Mouse (Mus musculus) embryonic facial prominence, embryonic 14.5 days (tissue): ENCODE measurements around the gene Abhd12b. TPM values are rescaled to one million over a fixed set of nuclear protein-coding genes. Genes with fewer than 3 reads are reported as not detected.
A peak's percentile ranks its signal among the peaks of the same experiment; 100 is the strongest.

Experiments
- ATAC-seq: fragments of 200-750 bp; cut with Nextera tagmentation; 2 replicates; pipeline ENCODE4 v1.8.0; 2017; ENCODE audit warnings: low read depth, moderate number of reproducible peaks, moderate TSS enrichment
- DNase-seq: peaks from one replicate; pipeline ENCODE4 v3.0.0-alpha.2; 2015; ENCODE audit warnings: low spot score
- H3K27ac ChIP-seq: fragments of 300-500 bp; sonication (generic); replicated peaks from 2 replicates; pipeline ENCODE4 v1.5.1; 2014; ENCODE audit warnings: low read depth, mild to moderate bottlenecking, low read length, moderate library complexity
- H3K27me3 ChIP-seq: fragments of 300-500 bp; sonication (generic); replicated peaks from 2 replicates; pipeline ENCODE4 v1.6.1; 2014; ENCODE audit warnings: low read length; ENCODE audit not compliant: control insufficient read depth, insufficient read depth
- H3K36me3 ChIP-seq: fragments of 300-500 bp; sonication (generic); 2 replicates; pipeline ENCODE4 v1.6.1; 2014; ENCODE audit warnings: low read length, mixed read lengths; ENCODE audit not compliant: control insufficient read depth, insufficient read depth
- H3K4me1 ChIP-seq: fragments of 300-500 bp; sonication (generic); 2 replicates; pipeline ENCODE4 v1.6.1; 2014; ENCODE audit warnings: antibody characterized with exemption, low read length; ENCODE audit not compliant: control insufficient read depth, insufficient read depth
- H3K4me2 ChIP-seq: fragments of 300-500 bp; sonication (generic); 2 replicates; pipeline ENCODE4 v1.6.1; 2014; ENCODE audit warnings: low read depth, mild to moderate bottlenecking, low read length, moderate library complexity, mixed read lengths
- H3K4me3 ChIP-seq: fragments of 300-500 bp; sonication (generic); 2 replicates; pipeline ENCODE4 v1.5.1; 2014; ENCODE audit warnings: low read depth, mild to moderate bottlenecking, low read length
- H3K9ac ChIP-seq: fragments of 300-500 bp; sonication (generic); 2 replicates; pipeline ENCODE4 v1.6.1; 2014; ENCODE audit warnings: low read depth, mild to moderate bottlenecking, low read length, moderate library complexity, mixed read lengths
- H3K9me3 ChIP-seq: fragments of 300-500 bp; sonication (generic); 2 replicates; pipeline ENCODE4 v1.6.1; 2016; ENCODE audit warnings: low read length; ENCODE audit not compliant: control insufficient read depth
- WGBS: fragments of 180-500 bp; shearing (Covaris S2); extraction: QIAGEN DNeasy Blood & Tissue Kit; methylation state at CpG from one replicate; pipeline ENCODE4 v1.1.7; 2014; 5-methylcytosine and 5-hydroxymethylcytosine counted together
- polyA plus RNA-seq: library from polyadenylated mRNA; unstranded; fragments of >200 nt; fragmentation: Nextera tagmentation; extraction: Ambion mirVana; gene quantifications from 2 replicates; pipeline ENCODE4 v1.2.1, GENCODE M21; 2014

The Abhd12b gene
- polyA plus RNA-seq, 1 experiment from 2014 or later: 0.39 TPM

GRCm38 (mm10) chr12:70204433-70204832 is 50.5 kb downstream of the Abhd12b start:
- Histone ChIP-seq H3K27ac (no peak overlapping the region), H3K9me3 (no peaks in the 10 kb centered on the region), H3K4me3 (no peak overlapping the region), H3K36me3 (no peaks in the 10 kb centered on the region), H3K4me1 (no peaks in the 10 kb centered on the region), H3K4me2 (no peak overlapping the region), H3K9ac (no peak overlapping the region), H3K27me3 (no peaks in the 10 kb centered on the region)
- DNase-seq (no peak), ATAC-seq (no peak)
- WGBS: 77% methylated on average over 8 of the region's 8 CpGs

- Histone ChIP-seq H3K4me3 (no peak overlapping the region), H3K36me3 (no peaks in the 10 kb centered on the region), H3K9me3 (no peaks in the 10 kb centered on the region), H3K4me2 (no peak overlapping the region), H3K9ac (no peak overlapping the region), H3K27ac (no peak overlapping the region), H3K4me1 (no peaks in the 10 kb centered on the region), H3K27me3 (no peaks in the 10 kb centered on the region)
- DNase-seq: no peak
- ATAC-seq: no peak
- 66% methylated on average over 5 of the region's 5 CpGs for WGBS
These were observed 54.3 kb downstream of the Abhd12b start for GRCm38 (mm10) chr12:70208214-70208613.

- Histone ChIP-seq H3K9ac (no peak overlapping the region), H3K4me1 (no peaks in the 10 kb centered on the region), H3K9me3 (no peaks in the 10 kb centered on the region), H3K4me3 (no peak overlapping the region), H3K27me3 (no peaks in the 10 kb centered on the region), H3K4me2 (no peak overlapping the region), H3K27ac (no peak overlapping the region), H3K36me3 (no peaks in the 10 kb centered on the region)
- no peak for DNase-seq
- 73% methylated on average over 4 of the region's 4 CpGs for WGBS
- no peak for ATAC-seq
These were observed 58.6 kb downstream of the Abhd12b start for GRCm38 (mm10) chr12:70212501-70212900.

GRCm38 (mm10) chr12:70213601-70214000 is 59.7 kb downstream of the Abhd12b start:
- no peaks in the 10 kb centered on the region for H3K9me3 ChIP-seq
- 89% methylated on average over 6 of the region's 6 CpGs for WGBS
- no peak overlapping the region for H3K9ac ChIP-seq
- DNase-seq (no peak), ATAC-seq (no peak)
- no peaks in the 10 kb centered on the region for H3K27me3 ChIP-seq
- H3K4me2 ChIP-seq: no peak overlapping the region
- no peaks in the 10 kb centered on the region for H3K36me3 ChIP-seq
- H3K4me3 ChIP-seq: no peak overlapping the region
- H3K27ac ChIP-seq: no peak overlapping the region
- no peaks in the 10 kb centered on the region for H3K4me1 ChIP-seq

DNA sequence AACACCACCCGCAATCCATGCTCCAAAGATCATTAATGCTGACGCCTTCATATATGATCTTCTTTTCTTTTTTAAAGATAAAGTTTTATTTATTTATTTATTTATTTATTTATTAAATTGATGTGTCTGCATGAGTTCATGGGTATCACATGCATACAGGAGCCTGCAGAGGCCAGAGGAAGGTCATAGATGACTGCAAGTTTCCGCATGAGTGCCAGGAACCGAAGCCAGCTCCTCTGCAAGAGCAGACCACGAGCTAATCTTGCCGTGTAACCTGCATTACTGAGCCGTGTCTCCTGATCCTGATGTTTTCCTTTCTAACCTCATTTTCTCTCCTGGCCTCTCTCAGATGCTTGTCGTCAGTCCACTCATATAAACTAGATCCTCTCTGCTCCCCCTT is 60.3 kb downstream of the Abhd12b start:
- 69% methylated on average over 8 of the region's 8 CpGs for WGBS
- H3K4me3 ChIP-seq: no peak overlapping the region
- no peak overlapping the region for H3K4me2 ChIP-seq
- ATAC-seq (no peak), DNase-seq (no peak)
- no peaks in the 10 kb centered on the region for H3K36me3 ChIP-seq
- H3K27me3 ChIP-seq: no peaks in the 10 kb centered on the region
- no peaks in the 10 kb centered on the region for H3K4me1 ChIP-seq
- H3K9ac ChIP-seq: no peak overlapping the region
- no peaks in the 10 kb centered on the region for H3K9me3 ChIP-seq
- H3K27ac ChIP-seq: no peak overlapping the region

DNA sequence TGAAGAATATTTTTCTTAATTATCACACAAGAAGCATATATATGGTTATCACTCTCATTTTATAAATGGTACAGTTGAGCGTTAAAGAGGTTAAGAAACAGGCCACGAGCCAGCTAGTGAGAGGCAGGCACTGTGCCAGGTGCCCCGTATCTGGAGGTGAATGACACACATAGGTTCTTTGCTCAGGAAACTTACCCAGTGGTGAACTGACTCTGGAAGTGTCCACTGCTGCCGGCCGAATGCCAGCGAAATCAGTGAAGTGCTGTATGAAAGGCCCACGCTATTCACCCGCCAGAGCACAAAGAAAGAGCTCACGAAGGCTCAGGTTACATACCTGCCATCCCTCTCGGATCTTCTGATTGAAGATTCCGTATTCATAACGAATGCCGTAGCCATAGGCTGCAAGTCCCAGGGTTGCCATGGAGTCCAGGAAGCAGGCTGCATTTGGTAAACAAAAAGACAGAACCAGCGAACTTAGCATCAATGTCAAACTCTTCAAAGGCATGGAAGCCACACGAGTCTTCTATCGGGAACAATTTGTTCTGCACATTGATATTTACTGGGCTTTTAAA is 62.4 kb downstream of the Abhd12b start:
- Histone ChIP-seq H3K9ac (no peak overlapping the region), H3K9me3 (no peaks in the 10 kb centered on the region), H3K4me2 (no peak overlapping the region), H3K4me1 (no peaks in the 10 kb centered on the region), H3K4me3 (no peak overlapping the region), H3K27me3 (no peaks in the 10 kb centered on the region), H3K36me3 (no peaks in the 10 kb centered on the region), H3K27ac (no peak overlapping the region)
- ATAC-seq (peak; percentile 26; the same call in 1 of the 2 replicates), DNase-seq (no peak)
- WGBS: 59% methylated on average over 16 of the region's 16 CpGs

DNA sequence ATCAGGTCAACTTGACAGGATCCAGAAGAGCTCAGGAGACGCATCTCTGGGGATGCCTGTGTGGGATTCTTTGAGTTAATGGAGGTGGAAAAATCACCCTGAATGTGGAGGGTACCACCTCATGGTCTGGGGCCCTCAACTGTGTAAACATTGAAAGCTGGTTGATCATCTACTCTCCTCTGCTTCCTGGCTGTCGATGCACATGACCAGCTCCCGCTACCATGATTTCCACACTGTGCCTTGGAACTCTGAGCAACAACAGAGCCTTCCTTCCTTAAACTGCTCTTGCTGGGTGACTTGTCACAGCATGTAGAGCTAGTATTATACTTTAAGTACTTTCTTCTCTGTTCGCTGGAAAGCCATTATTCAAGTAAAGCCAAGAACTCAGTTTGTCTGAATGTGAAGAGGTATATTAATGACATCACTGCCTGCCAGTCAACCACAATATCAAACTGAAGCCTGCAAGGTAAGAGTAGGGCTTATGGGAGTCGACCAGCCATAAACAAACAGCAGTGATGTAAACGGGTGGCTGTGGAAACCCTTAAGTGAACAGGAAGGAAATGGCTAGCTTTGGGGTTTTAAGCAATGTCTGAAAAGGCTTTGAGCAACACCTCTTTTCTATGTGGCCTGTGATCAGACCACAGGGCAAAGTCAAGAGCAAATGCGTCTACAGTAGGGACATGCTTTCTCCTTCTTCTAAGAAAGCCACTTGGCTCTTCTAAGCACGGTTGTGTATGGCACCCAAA is 65.0 kb downstream of the Abhd12b start:
- no peak overlapping the region for H3K4me2 ChIP-seq
- H3K9me3 ChIP-seq: no peaks in the 10 kb centered on the region
- H3K27me3 ChIP-seq: no peaks in the 10 kb centered on the region
- no peak overlapping the region for H3K9ac ChIP-seq
- WGBS: 76% methylated on average over 8 of the region's 8 CpGs
- H3K4me3 ChIP-seq: no peak overlapping the region
- DNase-seq: no peak
- H3K27ac ChIP-seq: no peak overlapping the region
- H3K36me3 ChIP-seq: no peaks in the 10 kb centered on the region
- ATAC-seq: no peak
- H3K4me1 ChIP-seq: no peaks in the 10 kb centered on the region

GRCm38 (mm10) chr12:70221425-70221824 is 67.5 kb downstream of the Abhd12b start:
- ATAC-seq (no peak), DNase-seq (no peak)
- Histone ChIP-seq H3K9me3 (no peaks in the 10 kb centered on the region), H3K4me2 (no peak overlapping the region), H3K4me3 (no peak overlapping the region), H3K4me1 (peaks cover 1% of the 10 kb centered on the region; the same call in 1 of the 2 replicates), H3K27me3 (no peaks in the 10 kb centered on the region), H3K27ac (no peak overlapping the region), H3K36me3 (no peaks in the 10 kb centered on the region), H3K9ac (no peak overlapping the region)
- WGBS: 77% methylated on average over 5 of the region's 5 CpGs

DNA sequence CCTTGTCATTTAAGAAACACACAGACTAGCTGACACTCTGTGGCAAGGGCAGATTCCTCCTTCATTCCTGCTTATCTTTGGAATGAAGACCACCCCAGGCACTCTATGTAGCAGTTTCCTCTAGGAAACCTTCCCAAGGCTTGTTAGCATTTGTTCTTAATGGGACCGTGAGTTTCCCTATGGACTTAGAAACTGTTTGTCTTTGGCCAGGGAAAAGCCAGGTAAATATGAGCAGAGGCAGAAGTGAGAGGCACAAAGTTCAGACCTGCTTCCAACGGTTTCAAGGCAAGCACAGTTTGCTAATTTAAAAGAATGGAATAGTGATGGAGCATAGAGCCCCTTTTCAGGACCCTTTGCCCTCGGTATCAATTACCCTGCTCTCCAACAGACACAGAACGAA is 69.4 kb downstream of the Abhd12b start:
- no peaks in the 10 kb centered on the region for H3K36me3 ChIP-seq
- no peak overlapping the region for H3K9ac ChIP-seq
- DNase-seq (no peak), ATAC-seq (no peak)
- peaks cover 7% of the 10 kb centered on the region; the same call in 1 of the 2 replicates for H3K4me1 ChIP-seq
- H3K9me3 ChIP-seq: no peaks in the 10 kb centered on the region
- H3K27ac ChIP-seq: no peak overlapping the region
- H3K27me3 ChIP-seq: no peaks in the 10 kb centered on the region
- no peak overlapping the region for H3K4me2 ChIP-seq
- WGBS: 49% methylated on average over 4 of the region's 4 CpGs
- no peak overlapping the region for H3K4me3 ChIP-seq
